Mouse (Mus musculus) large intestine, adult 2 months (tissue): ENCODE results near the gene Snx32. TPM values are rescaled to one million over a fixed set of nuclear protein-coding genes. Genes with fewer than 3 reads are reported as not detected.

Source experiments
- DNase-seq: peaks from one replicate; pipeline ENCODE4 v3.0.0-alpha.2; 2012; ENCODE audit warnings: low read depth, low spot score
- WGBS: fragments of 180-500 bp; shearing (Covaris S2); methylation state at CpG from one replicate; pipeline ENCODE4 v1.1.7; 2018; 5-methylcytosine and 5-hydroxymethylcytosine counted together
- polyA plus RNA-seq: library from polyadenylated mRNA; depleted of rRNA; stranded (reverse); fragments of >200 nt; gene quantifications from 2 replicates; pipeline ENCODE4 v1.2.3, GENCODE M21; 2012

Snx32 gene
- polyA plus RNA-seq, 1 experiment, result 3.2 TPM

DNA sequence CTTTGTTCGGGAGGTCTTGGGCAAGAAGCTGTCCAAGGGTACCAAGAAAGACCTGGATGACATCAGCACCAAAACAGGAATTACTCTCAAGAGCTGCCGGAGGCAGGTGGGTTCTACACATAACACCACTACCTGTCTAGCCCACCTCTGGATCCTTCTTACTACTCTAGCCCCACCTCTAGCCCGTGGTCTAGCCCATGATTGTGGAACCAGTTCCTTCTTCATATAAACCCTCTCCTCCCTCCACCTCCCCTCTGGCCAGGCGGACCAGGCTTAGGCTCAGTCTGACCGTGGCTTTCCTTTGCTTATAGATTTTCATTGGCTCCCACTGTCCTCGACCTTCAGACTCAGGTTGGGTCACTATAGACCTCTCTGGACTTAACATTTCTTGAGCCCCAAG lies 48.9 kb downstream of the Snx32 start:
- DNase-seq, result no peak
- 79% methylated on average over 6 of the region's 6 CpGs for WGBS

- DNase-seq, result no peak
- under 1% methylated on average over 32 of the region's 32 CpGs for WGBS
Observed at GRCm38 (mm10) chr19:5460465-5460911, 49.9 kb downstream of the Snx32 start, which contains the start of gene Fibp. Gene Fibp (plus strand): TSS chr19:5460615.

DNA sequence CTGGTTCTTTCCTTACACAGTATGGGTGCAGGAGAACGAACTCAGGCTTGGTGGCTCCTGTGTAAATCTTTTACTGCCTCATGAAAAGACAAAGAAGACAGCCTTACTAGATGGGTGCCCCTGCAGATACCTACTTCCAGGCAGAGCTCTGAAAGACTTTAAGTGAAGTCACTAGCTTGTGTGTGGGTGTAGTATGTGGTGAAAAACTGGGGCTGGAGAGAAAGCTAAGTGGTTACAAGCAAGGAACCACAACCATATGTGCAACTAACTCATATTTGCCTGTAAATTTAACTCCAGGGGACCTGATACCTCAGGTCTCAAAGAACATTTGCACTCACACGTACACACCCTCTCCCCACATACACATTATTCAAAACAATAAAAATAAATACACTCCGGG lies 50.4 kb downstream of the Snx32 start:
- no peak for DNase-seq
- WGBS, result 14% methylated on average over 3 of the region's 3 CpGs

DNA sequence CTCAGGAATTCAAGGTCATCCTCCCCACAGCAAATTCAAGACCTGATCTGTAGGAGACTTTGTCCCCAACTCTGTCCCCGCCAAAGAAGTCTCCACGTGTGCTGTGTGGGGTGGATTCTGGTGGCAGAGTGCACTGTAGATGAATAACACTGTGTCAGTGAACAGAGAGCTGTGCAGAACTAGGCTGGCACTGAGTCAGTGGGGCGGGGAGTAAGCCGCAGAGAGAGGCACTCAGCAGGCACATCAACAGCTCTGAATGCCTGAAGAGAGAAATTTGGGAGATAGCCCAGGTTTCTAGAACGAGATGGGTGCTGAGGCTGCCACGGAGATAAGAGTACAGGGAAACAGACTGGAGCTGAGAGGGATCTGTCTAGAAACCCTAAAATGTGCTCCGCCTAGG lies 51.3 kb downstream of the Snx32 start:
- no peak for DNase-seq
- 65% methylated on average over 7 of the region's 7 CpGs for WGBS

- WGBS, result 10% methylated on average over 14 of the region's 14 CpGs
- no peak for DNase-seq
Observed at GRCm38 (mm10) chr19:5457746-5458442, 52.4 kb downstream of the Snx32 start, which contains the start of gene Ccdc85b. Gene Ccdc85b (minus strand): TSS chr19:5457894.

- peak; percentile 85 for DNase-seq
- under 1% methylated on average over 70 of the region's 70 CpGs for WGBS
Observed at GRCm38 (mm10) chr19:5456922-5457745, 53.2 kb downstream of the Snx32 start.

DNA sequence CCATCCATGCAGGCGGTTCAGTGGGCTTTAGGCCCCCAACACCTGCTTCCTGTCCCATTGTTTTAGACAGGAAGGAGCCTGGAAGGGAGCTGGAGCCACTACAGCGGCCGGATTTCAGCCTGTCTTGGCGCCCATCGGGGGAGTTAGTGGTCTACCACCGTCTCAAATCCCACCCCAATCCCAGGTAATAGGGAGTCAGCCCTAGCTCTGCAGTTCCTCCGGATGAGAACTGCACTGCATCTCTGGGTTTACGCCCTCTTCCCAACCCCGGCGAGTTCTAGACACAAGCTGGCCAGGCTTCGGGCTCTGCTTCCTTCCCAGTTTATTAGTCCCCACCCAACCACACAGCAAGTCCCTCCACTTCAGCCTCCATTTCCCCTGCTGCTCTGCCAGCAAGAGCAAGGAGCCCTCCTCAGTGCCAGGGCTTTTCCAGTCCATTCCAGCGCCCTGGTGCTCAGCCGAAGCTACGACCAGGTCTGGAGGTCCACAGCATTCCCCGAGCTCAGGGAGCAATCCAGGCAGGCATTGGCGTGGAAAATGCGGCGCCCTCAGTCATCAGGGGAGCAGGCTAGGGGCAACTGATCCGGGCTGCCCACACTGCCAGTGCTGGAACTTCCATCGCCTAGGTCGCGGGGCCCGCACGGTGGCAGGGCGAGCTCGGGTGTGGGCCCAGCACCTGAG lies 54.0 kb downstream of the Snx32 start:
- 3% methylated on average over 26 of the region's 26 CpGs for WGBS
- DNase-seq, result no peak

DNA sequence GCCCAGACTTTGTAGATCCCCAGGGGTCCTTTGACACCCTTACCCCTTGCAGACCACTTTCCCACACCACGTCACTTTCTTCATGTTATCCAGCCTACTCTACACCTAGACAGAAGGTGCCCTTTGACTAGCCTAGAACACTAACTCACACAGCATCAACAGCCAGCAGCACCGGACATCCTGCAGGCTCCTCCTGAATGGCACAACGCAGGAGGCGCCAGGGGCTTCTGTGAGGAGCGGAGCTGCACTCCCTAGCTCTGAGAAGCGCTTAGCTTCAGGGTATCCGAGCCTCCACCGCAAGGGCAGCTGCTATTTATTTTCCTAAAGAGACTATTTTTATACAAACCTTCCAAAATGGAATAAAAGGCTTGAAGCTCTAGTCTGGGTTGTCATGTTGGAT lies 54.8 kb downstream of the Snx32 start:
- DNase-seq, result no peak

GRCm38 (mm10) chr19:5455037-5455436 lies 55.3 kb downstream of the Snx32 start:
- 79% methylated on average over 12 of the region's 12 CpGs for WGBS
- no peak for DNase-seq

More for the DNA sequence above, 54.8 kb downstream of the Snx32 start:
- 81% methylated on average over 8 of the region's 8 CpGs for WGBS

- WGBS, result 72% methylated on average over 6 of the region's 6 CpGs
- DNase-seq, result no peak
Observed at GRCm38 (mm10) chr19:5451766-5452165, 58.6 kb downstream of the Snx32 start.

DNA sequence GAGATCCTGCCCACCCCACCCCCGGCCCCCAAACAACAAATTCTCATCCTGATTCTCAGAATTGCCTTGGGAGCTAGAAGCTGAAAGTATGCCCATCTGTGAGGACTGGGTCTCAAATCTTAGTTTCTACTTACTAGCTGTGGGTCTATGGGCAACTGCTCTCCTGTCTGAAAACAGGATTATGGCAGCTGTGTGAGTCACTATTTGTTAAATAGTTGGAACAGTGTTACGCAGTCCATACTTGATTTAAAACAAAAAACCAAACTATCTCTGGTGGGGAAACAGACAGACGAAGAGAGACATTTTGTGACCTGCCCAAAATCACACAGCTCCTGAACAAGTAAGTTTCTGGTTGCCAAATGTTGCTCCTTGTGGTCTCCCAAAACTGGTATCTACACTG lies 60.7 kb downstream of the Snx32 start:
- DNase-seq, result no peak
- 72% methylated on average over 3 of the region's 3 CpGs for whole genome bisulfite sequencing

GRCm38 (mm10) chr19:5448354-5449150 lies 61.8 kb downstream of the Snx32 start:
- DNase-seq, result no peak
- 6% methylated on average over 36 of the region's 36 CpGs for WGBS

DNA sequence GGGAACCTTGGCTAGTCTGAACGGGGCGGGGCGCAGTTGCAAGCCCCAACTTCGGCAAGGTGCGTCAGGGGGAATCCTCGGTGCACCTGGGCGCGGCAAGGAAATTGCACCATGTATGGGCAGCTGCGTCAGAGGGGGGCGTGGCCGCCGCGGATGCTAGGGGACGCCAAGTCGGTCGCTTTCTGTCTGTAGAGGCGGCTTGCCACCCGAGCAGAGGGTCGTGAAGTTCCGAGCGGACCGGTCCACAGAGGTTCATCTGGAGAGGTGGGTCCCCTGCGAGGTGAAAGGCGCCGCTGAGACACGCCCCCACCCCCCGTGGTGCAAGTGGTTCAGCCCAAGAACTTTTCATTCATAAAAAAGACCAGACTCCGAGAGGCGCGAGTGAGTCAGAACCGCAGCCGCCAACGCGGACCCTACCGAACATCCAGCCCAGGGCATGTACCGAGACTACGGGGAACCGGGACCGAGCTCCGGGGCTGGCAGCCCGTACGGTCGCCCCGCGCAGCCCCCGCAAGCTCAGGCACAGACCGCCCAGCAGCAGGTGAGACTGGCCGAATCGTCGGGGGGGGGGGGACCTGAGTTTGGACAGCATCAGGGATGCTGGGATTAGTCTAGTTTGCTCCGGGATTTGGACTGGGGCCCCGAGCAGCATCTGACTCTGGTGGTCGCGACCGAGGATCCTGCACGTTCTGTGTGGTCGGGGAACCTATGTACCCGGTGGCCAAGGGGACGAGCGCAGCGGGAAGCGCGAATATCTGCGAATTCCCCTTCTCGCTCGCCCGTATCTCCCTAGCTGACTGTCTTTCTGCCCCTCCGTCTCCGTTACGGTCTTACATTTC lies 62.6 kb downstream of the Snx32 start, which contains the start of gene Fosl1:
Gene Fosl1 (plus strand): TSS at position 33 of the 839 bp plus-strand sequence.
- 1% methylated on average over 70 of the region's 70 CpGs for WGBS
- DNase-seq, result no peak

DNA sequence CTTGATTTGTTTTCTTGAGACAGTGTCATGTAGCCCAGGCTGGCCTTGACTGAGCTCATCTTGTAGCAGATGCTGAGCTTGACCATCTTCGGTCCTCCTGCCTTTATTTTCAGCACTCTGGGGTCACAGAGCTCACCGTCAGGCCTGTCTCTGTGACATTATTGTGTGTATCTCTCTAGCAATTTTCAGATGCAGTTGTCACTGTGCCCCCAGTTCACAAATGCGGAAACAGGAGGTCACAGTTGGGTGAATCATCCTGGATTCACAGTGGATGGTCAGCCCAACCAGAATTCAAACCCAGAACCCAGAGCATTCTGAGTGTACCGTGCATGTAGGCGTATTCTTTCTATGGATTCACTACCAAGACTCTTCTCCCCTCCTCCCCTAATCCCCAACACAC lies 64.6 kb downstream of the Snx32 start:
- 95% methylated on average over 5 of the region's 5 CpGs for WGBS
- no peak for DNase-seq

GRCm38 (mm10) chr19:5444954-5445353 lies 65.4 kb downstream of the Snx32 start:
- no peak for DNase-seq
- 54% methylated on average over 7 of the region's 7 CpGs for WGBS

- WGBS, result 66% methylated on average over 9 of the region's 9 CpGs
- no peak for DNase-seq
Observed at GRCm38 (mm10) chr19:5444371-5444908, 65.9 kb downstream of the Snx32 start.
